Mouse (Mus musculus) thymus, adult 2 months (tissue): ENCODE results near the gene Mast3. TPM values are rescaled to one million over a fixed set of nuclear protein-coding genes. Genes with fewer than 3 reads are reported as not detected.

Experiments used
- DNase-seq: peaks from one replicate; pipeline ENCODE4 v3.0.0; 2021
- H3K27ac ChIP-seq: fragments of 200-500 bp; 2 replicates; pipeline ENCODE4 v1.5.1; 2012; ENCODE audit warnings: low read length, control low read depth; ENCODE audit not compliant: control insufficient read depth, insufficient read depth
- H3K27me3 ChIP-seq: fragments of 200-500 bp; 2 replicates; pipeline ENCODE4 v1.6.1; 2012; ENCODE audit warnings: mild to moderate bottlenecking, low read length, moderate library complexity, mixed read lengths; ENCODE audit not compliant: control insufficient read depth, insufficient read depth
- H3K36me3 ChIP-seq: fragments of 200-500 bp; 2 replicates; pipeline ENCODE4 v1.6.1; 2012; ENCODE audit warnings: mild to moderate bottlenecking, low read length, moderate library complexity; ENCODE audit not compliant: control insufficient read depth, insufficient read depth
- H3K4me1 ChIP-seq: fragments of 200-500 bp; replicated peaks from 2 replicates; pipeline ENCODE4 v1.6.1; 2012; ENCODE audit warnings: low read length; ENCODE audit not compliant: control insufficient read depth, insufficient read depth
- H3K4me3 ChIP-seq: fragments of 200-500 bp; 2 replicates; pipeline ENCODE4 v1.5.1; 2012; ENCODE audit warnings: mild to moderate bottlenecking, low read length, control low read depth, moderate library complexity; ENCODE audit not compliant: control insufficient read depth, insufficient read depth
- CTCF ChIP-seq: fragments of 200-500 bp; IDR thresholded peaks from 2 replicates; pipeline ENCODE4 v1.5.1; 2012; ENCODE audit warnings: mild to moderate bottlenecking, control low read depth, low read length, moderate library complexity, borderline replicate concordance; ENCODE audit not compliant: control insufficient read depth, poor library complexity, insufficient read depth; ENCODE audit errors: extremely low read depth
- POLR2A ChIP-seq: fragments of 200-500 bp; IDR thresholded peaks from 2 replicates; pipeline ENCODE4 v1.6.1; 2012; ENCODE audit warnings: mild to moderate bottlenecking, low read length, control low read depth, moderate library complexity; ENCODE audit not compliant: control insufficient read depth, poor library complexity, insufficient read depth; ENCODE audit errors: extremely low read depth
- WGBS: fragments of 180-500 bp; shearing (Covaris S2); methylation state at CpG from one replicate; pipeline ENCODE4 v1.1.7; 2018; 5-methylcytosine and 5-hydroxymethylcytosine counted together
- polyA plus RNA-seq: library from polyadenylated mRNA; depleted of rRNA; stranded (reverse); fragments of >200 nt; gene quantifications from 2 replicates; pipeline ENCODE4 v1.2.3, GENCODE M21; 2012

Mast3 gene
- polyA plus RNA-seq, 1 experiment = 615 TPM

DNA sequence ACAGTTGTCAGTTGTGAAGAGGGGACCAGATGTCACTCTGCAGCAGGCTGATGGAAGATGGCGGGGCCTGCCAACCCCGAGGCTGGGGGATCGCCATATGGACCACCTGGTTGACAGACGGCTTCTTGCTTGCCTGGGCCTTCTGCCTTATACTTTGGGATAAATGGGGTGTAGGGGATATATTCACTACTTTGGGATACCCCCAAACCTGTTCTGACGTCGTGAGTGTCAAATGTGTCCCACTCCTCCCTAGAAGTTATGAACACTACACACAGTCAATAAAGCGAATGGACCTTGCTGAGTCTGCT, 46.6 kb downstream of the Mast3 start:
- Histone ChIP-seq H3K4me1 (peaks cover 26% of the 10 kb centered on the region), H3K36me3 (no peaks in the 10 kb centered on the region), H3K27me3 (no peaks in the 10 kb centered on the region), H3K27ac (no peak overlapping the region), H3K4me3 (no peak overlapping the region)
- TF ChIP-seq CTCF = no peak
- no peak for TF ChIP-seq POLR2A
- DNase-seq = no peak
- 96% methylated on average over 7 of the region's 7 CpGs for WGBS

DNA sequence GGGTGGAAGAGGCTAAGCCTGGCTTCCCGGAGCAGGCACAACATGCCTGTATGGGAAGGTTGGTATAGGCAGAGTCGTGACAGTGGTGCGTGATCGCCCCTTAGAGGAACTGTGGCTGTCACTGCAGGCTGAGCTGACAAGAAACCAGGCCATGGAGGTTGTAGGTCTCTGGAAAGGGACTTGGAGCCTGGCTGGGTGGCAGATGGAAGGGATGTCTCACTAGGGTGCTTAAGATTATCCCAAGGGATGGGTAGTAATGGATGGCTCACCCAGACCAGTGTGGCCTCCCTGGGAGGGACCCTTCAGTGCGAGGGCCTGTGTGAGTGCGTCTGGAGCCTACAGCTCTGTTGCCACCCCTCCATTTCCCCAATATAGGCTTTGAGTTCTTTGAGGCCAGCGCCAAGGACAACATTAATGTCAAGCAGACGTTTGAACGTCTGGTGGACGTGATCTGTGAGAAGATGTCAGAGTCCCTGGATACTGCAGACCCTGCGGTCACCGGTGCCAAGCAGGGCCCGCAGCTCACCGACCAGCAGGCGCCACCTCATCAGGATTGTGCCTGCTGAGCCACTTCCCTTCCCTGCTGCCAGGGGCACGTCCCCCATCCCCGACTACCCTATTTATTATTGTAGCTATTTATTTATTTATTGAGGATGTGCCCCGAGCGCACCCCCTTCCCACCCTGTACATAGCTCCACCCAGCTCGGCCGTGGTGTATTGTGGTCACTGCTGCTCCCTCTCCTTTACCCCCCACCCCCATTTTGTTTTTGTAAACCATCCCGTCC, 47.1 kb downstream of the Mast3 start:
- WGBS = 92% methylated on average over 22 of the region's 22 CpGs
- Histone ChIP-seq H3K4me1 (peaks cover 32% of the 10 kb centered on the region), H3K27me3 (no peaks in the 10 kb centered on the region), H3K4me3 (no peak overlapping the region), H3K27ac (no peak overlapping the region), H3K36me3 (no peaks in the 10 kb centered on the region)
- no peak for DNase-seq
- TF ChIP-seq POLR2A = no peak
- no peak for TF ChIP-seq CTCF

DNA sequence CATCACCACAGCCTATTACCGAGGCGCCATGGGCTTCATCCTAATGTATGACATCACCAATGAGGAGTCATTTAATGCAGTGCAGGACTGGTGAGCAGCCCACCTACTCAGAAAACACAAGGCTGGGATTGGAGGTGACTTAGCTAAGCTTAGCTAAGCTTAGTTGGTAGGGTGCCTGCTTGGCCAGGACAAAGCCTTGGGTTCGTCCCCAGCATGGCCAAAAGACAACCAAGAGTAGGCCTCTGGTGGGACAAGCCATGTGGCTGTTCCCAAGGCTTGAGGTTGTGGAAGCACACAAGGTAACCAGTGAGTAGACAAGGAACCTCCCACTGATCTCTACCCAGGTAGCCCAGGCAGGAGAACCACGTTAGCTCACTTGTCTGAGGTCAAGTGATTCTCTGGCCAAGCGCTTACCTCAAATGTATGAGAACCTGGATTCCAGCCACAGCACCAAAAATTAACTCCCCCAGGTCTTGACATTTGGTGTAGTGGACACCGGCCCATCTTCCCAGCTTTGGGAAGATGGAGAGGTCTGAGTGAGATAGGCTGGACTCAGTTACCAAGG, 48.3 kb downstream of the Mast3 start:
- 96% methylated on average over 6 of the region's 6 CpGs for WGBS
- Histone ChIP-seq H3K4me1 (peaks cover 36% of the 10 kb centered on the region), H3K27ac (no peak overlapping the region), H3K4me3 (no peak overlapping the region), H3K27me3 (no peaks in the 10 kb centered on the region), H3K36me3 (no peaks in the 10 kb centered on the region)
- no peak for DNase-seq
- TF ChIP-seq POLR2A = no peak
- no peak for TF ChIP-seq CTCF

- H3K36me3 ChIP-seq = no peaks in the 10 kb centered on the region
- DNase-seq = no peak
- H3K27me3 ChIP-seq = no peaks in the 10 kb centered on the region
- H3K27ac ChIP-seq = no peak overlapping the region
- no peak overlapping the region for H3K4me3 ChIP-seq
- no peak for TF ChIP-seq CTCF
- no peak for TF ChIP-seq POLR2A
- H3K4me1 ChIP-seq = peaks cover 36% of the 10 kb centered on the region
- WGBS = 81% methylated on average over 24 of the region's 24 CpGs
Measured at GRCm38 (mm10) chr8:70755661-70756475, 49.0 kb downstream of the Mast3 start.

- H3K36me3 ChIP-seq = no peaks in the 10 kb centered on the region
- no peaks in the 10 kb centered on the region for H3K27me3 ChIP-seq
- H3K4me3 ChIP-seq = peak overlapping the region; percentile 63
- WGBS = 9% methylated on average over 50 of the region's 50 CpGs
- H3K4me1 ChIP-seq = peaks cover 33% of the 10 kb centered on the region
- no peak for DNase-seq
- no peak for TF ChIP-seq POLR2A
- TF ChIP-seq CTCF = no peak
- no peak overlapping the region for H3K27ac ChIP-seq
Measured at GRCm38 (mm10) chr8:70754871-70755660, 49.8 kb downstream of the Mast3 start.
